Mouse (Mus musculus): ENCODE data around the gene Gramd1c. TPM values are rescaled to one million over a fixed set of nuclear protein-coding genes. Genes with fewer than 3 reads are reported as not detected.

Gene Gramd1c
- polyA plus RNA-seq, 1 experiment = 1.3 TPM

- no peak for TF ChIP-seq CTCF (IDR thresholded peaks at IDR 0.05; ENCODE audit: insufficient read depth, low read length)
- no peak for TF ChIP-seq POLR2A (IDR thresholded peaks at IDR 0.05; ENCODE audit: borderline replicate concordance, extremely low read depth, low read depth, low read length)
- H3K4me1 ChIP-seq (ENCODE audit: control insufficient read depth, insufficient read depth, low read length) = no peaks in the 10 kb centered on the region
- 89% methylated on average over 11 of the region's 11 CpGs for WGBS
- no peak overlapping the region for H3K4me3 ChIP-seq (replicated peaks; ENCODE audit: extremely low read depth, low read depth, low read length)
- no peak for DNase-seq
These were observed 92.0 kb downstream of the Gramd1c start for GRCm38 (mm10) chr16:43971189-43971588.

- Histone ChIP-seq H3K4me1 (ENCODE audit: control insufficient read depth, insufficient read depth, low read length) (no peaks in the 10 kb centered on the region), H3K4me3 (replicated peaks; ENCODE audit: extremely low read depth, low read depth, low read length) (no peak overlapping the region)
- 64% methylated on average over 3 of the region's 3 CpGs for WGBS
- TF ChIP-seq POLR2A (IDR thresholded peaks at IDR 0.05; ENCODE audit: borderline replicate concordance, extremely low read depth, low read depth, low read length) = no peak
- no peak for TF ChIP-seq CTCF (IDR thresholded peaks at IDR 0.05; ENCODE audit: insufficient read depth, low read length)
- no peak for DNase-seq
These were observed 92.7 kb downstream of the Gramd1c start for GRCm38 (mm10) chr16:43970426-43970825.

GRCm38 (mm10) chr16:43965781-43966389 is 97.3 kb downstream of the Gramd1c start:
- H3K4me3 ChIP-seq (replicated peaks; ENCODE audit: extremely low read depth, low read depth, low read length) = no peak overlapping the region
- no peak for DNase-seq
- TF ChIP-seq POLR2A (IDR thresholded peaks at IDR 0.05; ENCODE audit: borderline replicate concordance, extremely low read depth, low read depth, low read length) (no peak), CTCF (IDR thresholded peaks at IDR 0.05; ENCODE audit: insufficient read depth, low read length) (no peak)
- 71% methylated on average over 13 of the region's 13 CpGs for WGBS
- H3K4me1 ChIP-seq (ENCODE audit: control insufficient read depth, insufficient read depth, low read length) = no peaks in the 10 kb centered on the region

GRCm38 (mm10) chr16:43963780-43964179 is 99.4 kb downstream of the Gramd1c start:
- no peak for TF ChIP-seq POLR2A (IDR thresholded peaks at IDR 0.05; ENCODE audit: borderline replicate concordance, extremely low read depth, low read depth, low read length)
- no peak for TF ChIP-seq CTCF (IDR thresholded peaks at IDR 0.05; ENCODE audit: insufficient read depth, low read length)
- Histone ChIP-seq H3K4me1 (ENCODE audit: control insufficient read depth, insufficient read depth, low read length) (no peaks in the 10 kb centered on the region), H3K4me3 (replicated peaks; ENCODE audit: extremely low read depth, low read depth, low read length) (no peak overlapping the region)
- no peak for DNase-seq
- 91% methylated on average over 3 of the region's 3 CpGs for WGBS

- 93% methylated on average over 9 of the region's 9 CpGs for WGBS
- no peak overlapping the region for H3K4me3 ChIP-seq (replicated peaks; ENCODE audit: extremely low read depth, low read depth, low read length)
- no peak for DNase-seq
- no peaks in the 10 kb centered on the region for H3K4me1 ChIP-seq (ENCODE audit: control insufficient read depth, insufficient read depth, low read length)
- TF ChIP-seq POLR2A (IDR thresholded peaks at IDR 0.05; ENCODE audit: borderline replicate concordance, extremely low read depth, low read depth, low read length) = no peak
These were observed 99.9 kb downstream of the Gramd1c start for GRCm38 (mm10) chr16:43963291-43963690.

- Histone ChIP-seq H3K4me3 (replicated peaks; ENCODE audit: extremely low read depth, low read depth, low read length) (no peak overlapping the region), H3K4me1 (ENCODE audit: control insufficient read depth, insufficient read depth, low read length) (no peaks in the 10 kb centered on the region)
- no peak for DNase-seq
- 87% methylated on average over 4 of the region's 4 CpGs for WGBS
- TF ChIP-seq CTCF (IDR thresholded peaks at IDR 0.05; ENCODE audit: insufficient read depth, low read length) = no peak
- no peak for TF ChIP-seq POLR2A (IDR thresholded peaks at IDR 0.05; ENCODE audit: borderline replicate concordance, extremely low read depth, low read depth, low read length)
These were observed 105.1 kb downstream of the Gramd1c start for GRCm38 (mm10) chr16:43958038-43958437.

GRCm38 (mm10) chr16:43954913-43955312 is 108.2 kb downstream of the Gramd1c start:
- no peak overlapping the region for H3K4me3 ChIP-seq (replicated peaks; ENCODE audit: extremely low read depth, low read depth, low read length)
- no peak for DNase-seq
- H3K4me1 ChIP-seq (ENCODE audit: control insufficient read depth, insufficient read depth, low read length) = no peaks in the 10 kb centered on the region
- WGBS = 52% methylated on average over 6 of the region's 6 CpGs
- TF ChIP-seq POLR2A (IDR thresholded peaks at IDR 0.05; ENCODE audit: borderline replicate concordance, extremely low read depth, low read depth, low read length) = no peak
- no peak for TF ChIP-seq CTCF (IDR thresholded peaks at IDR 0.05; ENCODE audit: insufficient read depth, low read length)

- 58% methylated on average over 4 of the region's 4 CpGs for WGBS
- no peaks in the 10 kb centered on the region for H3K4me1 ChIP-seq (ENCODE audit: control insufficient read depth, insufficient read depth, low read length)
- no peak overlapping the region for H3K4me3 ChIP-seq (replicated peaks; ENCODE audit: extremely low read depth, low read depth, low read length)
- TF ChIP-seq CTCF (IDR thresholded peaks at IDR 0.05; ENCODE audit: insufficient read depth, low read length) = no peak
- TF ChIP-seq POLR2A (IDR thresholded peaks at IDR 0.05; ENCODE audit: borderline replicate concordance, extremely low read depth, low read depth, low read length) = no peak
- DNase-seq = no peak
These were observed 111.6 kb downstream of the Gramd1c start for GRCm38 (mm10) chr16:43951591-43951990.

- TF ChIP-seq CTCF (IDR thresholded peaks at IDR 0.05; ENCODE audit: insufficient read depth, low read length) (no peak), POLR2A (IDR thresholded peaks at IDR 0.05; ENCODE audit: borderline replicate concordance, extremely low read depth, low read depth, low read length) (no peak)
- 37% methylated on average over 3 of the region's 3 CpGs for WGBS
- H3K4me1 ChIP-seq (ENCODE audit: control insufficient read depth, insufficient read depth, low read length) = no peaks in the 10 kb centered on the region
- H3K4me3 ChIP-seq (replicated peaks; ENCODE audit: extremely low read depth, low read depth, low read length) = no peak overlapping the region
- DNase-seq = no peak
These were observed 117.3 kb downstream of the Gramd1c start for GRCm38 (mm10) chr16:43945869-43946268.

GRCm38 (mm10) chr16:43945351-43945750 is 117.8 kb downstream of the Gramd1c start:
- TF ChIP-seq POLR2A (IDR thresholded peaks at IDR 0.05; ENCODE audit: borderline replicate concordance, extremely low read depth, low read depth, low read length) (no peak), CTCF (IDR thresholded peaks at IDR 0.05; ENCODE audit: insufficient read depth, low read length) (no peak)
- WGBS = 76% methylated on average over 3 of the region's 3 CpGs
- no peak for DNase-seq
- Histone ChIP-seq H3K4me3 (replicated peaks; ENCODE audit: extremely low read depth, low read depth, low read length) (no peak overlapping the region), H3K4me1 (ENCODE audit: control insufficient read depth, insufficient read depth, low read length) (no peaks in the 10 kb centered on the region)

Data from lung, adult 2 months (tissue).